Mouse (Mus musculus) CH12.LX (cell line): ENCODE data around the gene Ifnar1. TPM values are rescaled to one million over a fixed set of nuclear protein-coding genes. Genes with fewer than 3 reads are reported as not detected.

Experiments
- DNase-seq: peaks from one replicate; pipeline ENCODE4 v3.0.0-alpha.2; 2013; ENCODE audit errors: extremely low read depth
- H3K27ac ChIP-seq: 2 replicates; pipeline ENCODE4 v1.5.1; 2012; ENCODE audit warnings: low read depth, mild to moderate bottlenecking, control low read depth, moderate library complexity; ENCODE audit not compliant: insufficient read depth
- H3K27me3 ChIP-seq: replicated peaks from 2 replicates; pipeline ENCODE3; 2012; ENCODE audit warnings: inconsistent platforms
- H3K36me3 ChIP-seq, 2 experiments: replicated peaks in 1 of 2; 2 replicates each; pipeline versions ENCODE3 to v1.6.1; 2012; ENCODE audit warnings: inconsistent platforms in 1 of 2, low read length in 1 of 2, mild to moderate bottlenecking in 1 of 2, mixed read lengths in 1 of 2, moderate library complexity in 1 of 2; ENCODE audit not compliant: control insufficient read depth in 1 of 2, insufficient read depth in 1 of 2
- H3K4me1 ChIP-seq, 2 experiments: 2 replicates each; pipeline ENCODE4 v1.6.1; 2012; ENCODE audit warnings: inconsistent platforms in 1 of 2, moderate library complexity in 1 of 2; ENCODE audit not compliant: insufficient read depth in 2 of 2, control insufficient read depth in 1 of 2
- H3K4me2 ChIP-seq: 2 replicates; pipeline ENCODE4 v1.6.1; 2012; ENCODE audit warnings: low read depth, mild to moderate bottlenecking, control low read depth; ENCODE audit not compliant: poor library complexity, insufficient read depth, severe bottlenecking
- H3K4me3 ChIP-seq, 3 experiments: fragments of 150-350 bp in 1 of 3; sonication (generic) in 1 of 3; replicated peaks in 1 of 3; 2 replicates each; pipeline versions ENCODE3 to v1.5.1; 2011 to 2012; ENCODE audit warnings: low read depth in 2 of 3, low read length in 2 of 3, mild to moderate bottlenecking in 2 of 3, moderate library complexity in 2 of 3, control low read depth in 1 of 3, improper control_type of control experiment in 1 of 3, inconsistent platforms in 1 of 3, mixed read lengths in 1 of 3; ENCODE audit not compliant: poor library complexity in 1 of 3
- H3K79me2 ChIP-seq: replicated peaks from 2 replicates; pipeline ENCODE4 v1.6.1; 2012; ENCODE audit warnings: mild to moderate bottlenecking, moderate library complexity; ENCODE audit not compliant: control insufficient read depth, poor library complexity, insufficient read depth, severe bottlenecking; ENCODE audit errors: extremely low read depth
- H3K9ac ChIP-seq: 2 replicates; pipeline ENCODE4 v1.6.1; 2012; ENCODE audit warnings: low read depth, mild to moderate bottlenecking, control low read depth, moderate library complexity; ENCODE audit not compliant: insufficient read depth
- H3K9me3 ChIP-seq: replicated peaks from 2 replicates; pipeline ENCODE3; 2012; ENCODE audit warnings: low read length, inconsistent platforms, mixed read lengths
- BHLHE40 ChIP-seq: IDR thresholded peaks from 2 replicates; pipeline ENCODE4 v1.6.1; 2011; ENCODE audit warnings: mild to moderate bottlenecking, low read depth, low read length, improper control_type of control experiment
- CHD2 ChIP-seq: IDR thresholded peaks from 2 replicates; pipeline ENCODE4 v1.6.1; 2011; ENCODE audit warnings: low read length, improper control_type of control experiment
- CTCF ChIP-seq, 2 experiments: IDR thresholded peaks in 1 of 2; conservative IDR thresholded peaks in 1 of 2; 2 replicates each; pipeline ENCODE4 v1.5.1; 2011 to 2012; ENCODE audit warnings: low read depth in 2 of 2, low read length in 2 of 2, improper control_type of control experiment in 1 of 2, inconsistent platforms in 1 of 2, mild to moderate bottlenecking in 1 of 2, moderate library complexity in 1 of 2
- ELF1 ChIP-seq: IDR thresholded peaks from 2 replicates; pipeline ENCODE4 v1.6.1; 2014; ENCODE audit warnings: low read depth, mild to moderate bottlenecking, inconsistent platforms, low read length, improper control_type of control experiment
- EP300 ChIP-seq: IDR thresholded peaks from 2 replicates; pipeline ENCODE4 v1.6.1; 2011; ENCODE audit warnings: low read length, improper control_type of control experiment
- GABPA ChIP-seq: IDR thresholded peaks from 2 replicates; pipeline ENCODE4 v1.6.1; 2012; ENCODE audit warnings: low read depth, low read length, improper control_type of control experiment, inconsistent platforms; ENCODE audit not compliant: insufficient replicate concordance
- IRF4 ChIP-seq: IDR thresholded peaks from 2 replicates; pipeline ENCODE4 v1.6.1; 2014; ENCODE audit warnings: low read depth, mild to moderate bottlenecking, inconsistent platforms, low read length, improper control_type of control experiment
- JUND ChIP-seq: conservative IDR thresholded peaks from 2 replicates; pipeline ENCODE4 v1.6.1; 2011; ENCODE audit warnings: low read depth, low read length, improper control_type of control experiment
- KAT2A ChIP-seq: IDR thresholded peaks from 2 replicates; pipeline ENCODE4 v1.6.1; 2012; ENCODE audit warnings: low read length, improper control_type of control experiment, inconsistent platforms; ENCODE audit not compliant: insufficient replicate concordance
- MAX ChIP-seq: IDR thresholded peaks from 2 replicates; pipeline ENCODE4 v1.6.1; 2011; ENCODE audit warnings: low read length, improper control_type of control experiment
- MAZ ChIP-seq: IDR thresholded peaks from 2 replicates; pipeline ENCODE4 v1.6.1; 2012; ENCODE audit warnings: low read depth, mild to moderate bottlenecking, inconsistent platforms, low read length, improper control_type of control experiment, moderate library complexity
- MEF2A ChIP-seq: IDR thresholded peaks from 2 replicates; pipeline ENCODE4 v1.6.1; 2014; ENCODE audit warnings: low read depth, mild to moderate bottlenecking, inconsistent platforms, low read length, improper control_type of control experiment, borderline replicate concordance
- NELFE ChIP-seq: IDR thresholded peaks from 2 replicates; pipeline ENCODE4 v1.6.1; 2011; ENCODE audit warnings: low read depth, low read length, improper control_type of control experiment
- NRF1 ChIP-seq: IDR thresholded peaks from 2 replicates; pipeline ENCODE4 v1.6.1; 2014; ENCODE audit warnings: low read depth, mild to moderate bottlenecking, inconsistent platforms, low read length, improper control_type of control experiment, moderate library complexity
- POLR2A ChIP-seq: IDR thresholded peaks from 2 replicates; pipeline ENCODE4 v1.6.1; 2011; ENCODE audit warnings: low read depth, mild to moderate bottlenecking, improper control_type of control experiment, low read length
- RAD21 ChIP-seq: IDR thresholded peaks from 2 replicates; pipeline ENCODE4 v1.6.1; 2011; ENCODE audit warnings: low read depth, mild to moderate bottlenecking, low read length, improper control_type of control experiment, moderate library complexity
- SIN3A ChIP-seq: IDR thresholded peaks from 2 replicates; pipeline ENCODE4 v1.6.1; 2012; ENCODE audit warnings: low read length, improper control_type of control experiment, inconsistent platforms
- SMC3 ChIP-seq: IDR thresholded peaks from 2 replicates; pipeline ENCODE4 v1.6.1; 2011; ENCODE audit warnings: low read depth, low read length, improper control_type of control experiment
- TBP ChIP-seq: conservative IDR thresholded peaks from 2 replicates; pipeline ENCODE4 v1.6.1; 2011; ENCODE audit warnings: low read depth, low read length, improper control_type of control experiment
- TCF12 ChIP-seq: IDR thresholded peaks from 2 replicates; pipeline ENCODE4 v1.6.1; 2014; ENCODE audit warnings: low read depth, mild to moderate bottlenecking, inconsistent platforms, low read length, improper control_type of control experiment
- USF1 ChIP-seq: IDR thresholded peaks from 2 replicates; pipeline ENCODE4 v1.6.1; 2014; ENCODE audit warnings: low read depth, mild to moderate bottlenecking, inconsistent platforms, low read length, improper control_type of control experiment
- ZC3H11A ChIP-seq: IDR thresholded peaks from 2 replicates; pipeline ENCODE4 v1.6.1; 2012; ENCODE audit warnings: low read depth, mild to moderate bottlenecking, inconsistent platforms, low read length, improper control_type of control experiment
- ZKSCAN1 ChIP-seq: IDR thresholded peaks from 2 replicates; pipeline ENCODE4 v1.6.1; 2012; ENCODE audit warnings: low read depth, inconsistent platforms, low read length, improper control_type of control experiment, borderline replicate concordance
- ZMIZ1 ChIP-seq: IDR thresholded peaks from 2 replicates; pipeline ENCODE4 v1.6.1; 2012; ENCODE audit warnings: low read depth, mild to moderate bottlenecking, inconsistent platforms, low read length, improper control_type of control experiment
- dilution Hi-C: fragments of 300-500 bp; cut with MboI; formaldehyde crosslinking; loops from 2 replicates; pipeline ENCODE4 v1.14.3; 2020; ENCODE audit warnings: low sequenced_read_pairs; ENCODE audit not compliant: extremely low pct_unique_long_range_greater_than_20kb, extremely low pct_ligation_motif_present
- in situ Hi-C: fragments of 300-500 bp; cut with MboI; formaldehyde crosslinking; loops from 3 replicates; pipeline ENCODE4 v1.14.3; 2019; ENCODE audit warnings: low sequenced_read_pairs, low pct_ligation_motif_present, low pct_unique_long_range_greater_than_20kb, mixed read lengths
- polyA plus RNA-seq: library from polyadenylated mRNA; unstranded; fragments of >175 nt; gene quantifications from 2 replicates; pipeline ENCODE4 v1.2.1, GENCODE M21; 2012; ENCODE audit warnings: low read depth; ENCODE audit not compliant: insufficient read length
- total RNA-seq, 2 experiments: library from RNA; depleted of rRNA; stranded (reverse); fragments of 300-350 nt in 1 of 2; fragments of >200 nt in 1 of 2; gene quantifications; 2 replicates each; pipeline ENCODE4 v1.2.3; 2012 to 2014

Ifnar1 gene
- total and polyA plus RNA-seq, 3 experiments: 32.8 to 49.4 (median 40.3) TPM

GRCm38 (mm10) chr16:91541573-91542081, 56.6 kb downstream of the Ifnar1 start:
- Histone ChIP-seq H3K36me3 (no peaks in the 10 kb centered on the region), H3K4me3 (no peak overlapping the region), H3K4me1 (peaks cover 19 to 57% of the 10 kb centered on the region in 2 experiments), H3K27me3 (no peaks in the 10 kb centered on the region), H3K79me2 (no peaks in the 10 kb centered on the region), H3K9ac (no peak overlapping the region), H3K27ac (no peak overlapping the region), H3K4me2 (no peak overlapping the region), H3K9me3 (no peaks in the 10 kb centered on the region)
- TF ChIP-seq ZMIZ1 (no peak), SMC3 (no peak), MEF2A (no peak), TCF12 (no peak), ZKSCAN1 (no peak), POLR2A (no peak), BHLHE40 (no peak), ZC3H11A (no peak), SIN3A (no peak), CTCF (conservative IDR thresholded peaks at IDR 0.05 in 1 of 2, IDR thresholded peaks at IDR 0.05 in 1 of 2; ENCODE audit: low read depth in 2 of 2, low read length in 2 of 2) (no peak)
- dilution Hi-C loops: no loop called here
- in situ Hi-C loops: no loop called here
- DNase-seq: no peak

GRCm38 (mm10) chr16:91543619-91544018, 58.6 kb downstream of the Ifnar1 start:
- Histone ChIP-seq H3K27me3 (no peaks in the 10 kb centered on the region), H3K9ac (no peak overlapping the region), H3K9me3 (no peaks in the 10 kb centered on the region), H3K4me2 (no peak overlapping the region), H3K4me1 (peaks cover 12 to 44% of the 10 kb centered on the region in 2 experiments), H3K27ac (no peak overlapping the region), H3K79me2 (peaks cover 15% of the 10 kb centered on the region), H3K36me3 (no peaks in the 10 kb centered on the region), H3K4me3 (no peak overlapping the region)
- in situ Hi-C loops (no loop called here), dilution Hi-C loops (no loop called here)
- DNase-seq: no peak
- TF ChIP-seq SMC3: no peak
- TF ChIP-seq TCF12: no peak
- no peak for TF ChIP-seq MAZ
- TF ChIP-seq POLR2A: no peak
- TF ChIP-seq MEF2A: no peak
- TF ChIP-seq IRF4: no peak
- TF ChIP-seq NRF1: no peak

GRCm38 (mm10) chr16:91545597-91546281, 60.7 kb downstream of the Ifnar1 start:
- H3K27ac ChIP-seq: peak overlapping the region; percentile 85
- peak; percentile 31; the same call in 1 of the 2 replicates for TF ChIP-seq BHLHE40
- TF ChIP-seq NRF1: no peak
- peak; percentile 43; the same call in 1 of the 2 replicates for TF ChIP-seq MEF2A
- TF ChIP-seq GABPA: no peak
- TF ChIP-seq CHD2: peak; percentile 5; the same call in 1 of the 2 replicates
- no peak for TF ChIP-seq KAT2A
- no peak for TF ChIP-seq NELFE
- no peak for TF ChIP-seq RAD21
- no peak for TF ChIP-seq ZKSCAN1
- no peak for TF ChIP-seq JUND
- TF ChIP-seq MAX: no peak
- TF ChIP-seq ELF1: no peak
- TF ChIP-seq EP300: 0 out of 2 replicates have a peak, but pooled peaks have one; percentile 27
- TF ChIP-seq TBP: no peak
- 0 out of 2 replicates have a peak, but pooled peaks have one; percentile 29 for TF ChIP-seq TCF12
- no peak for TF ChIP-seq ZC3H11A
- TF ChIP-seq ZMIZ1: 0 out of 2 replicates have a peak, but pooled peaks have one; percentile 38
- no peak for TF ChIP-seq USF1

More at GRCm38 (mm10) chr16:91545597-91546281, 60.7 kb downstream of the Ifnar1 start:
- in situ Hi-C loops (no loop called here), dilution Hi-C loops (no loop called here)
- H3K9ac ChIP-seq: peak overlapping the region; percentile 94
- H3K4me2 ChIP-seq: peak overlapping the region; percentile 62
- DNase-seq: no peak
- no peaks in the 10 kb centered on the region for H3K27me3 ChIP-seq
- peaks cover 34% of the 10 kb centered on the region for H3K79me2 ChIP-seq
- peaks cover 0 to 6% of the 10 kb centered on the region in 2 experiments for H3K36me3 ChIP-seq
- no peaks in the 10 kb centered on the region for H3K9me3 ChIP-seq
- H3K4me1 ChIP-seq: peaks cover 16 to 46% of the 10 kb centered on the region in 2 experiments
- peak overlapping the region; percentile 3 to 85 (median 34) for H3K4me3 ChIP-seq
